Mouse (Mus musculus) stomach, postnatal 0 days (tissue): ENCODE results near the gene Rasgef1c. TPM values are rescaled to one million over a fixed set of nuclear protein-coding genes. Genes with fewer than 3 reads are reported as not detected.

Experiments used
- ATAC-seq: fragments of 200-750 bp; cut with Nextera tagmentation; 2 replicates; pipeline ENCODE4 v1.8.0; 2017; ENCODE audit not compliant: low FRiP score, low TSS enrichment
- DNase-seq: peaks from one replicate; pipeline ENCODE4 v3.0.0-alpha.2; 2016; ENCODE audit warnings: low spot score
- H3K27ac ChIP-seq: fragments of 300-500 bp; sonication (generic); replicated peaks from 2 replicates; pipeline ENCODE4 v1.5.1; 2014; ENCODE audit warnings: mild to moderate bottlenecking, control low read depth
- H3K27me3 ChIP-seq: fragments of 300-500 bp; sonication (generic); 2 replicates; pipeline ENCODE4 v1.6.1; 2014; ENCODE audit warnings: low read length; ENCODE audit not compliant: control insufficient read depth, insufficient read depth
- H3K36me3 ChIP-seq: fragments of 300-500 bp; sonication (generic); 2 replicates; pipeline ENCODE4 v1.6.1; 2014; ENCODE audit warnings: low read length, mixed read lengths; ENCODE audit not compliant: control insufficient read depth, insufficient read depth
- H3K4me1 ChIP-seq: fragments of 300-500 bp; sonication (generic); replicated peaks from 2 replicates; pipeline ENCODE4 v1.6.1; 2014; ENCODE audit warnings: antibody characterized with exemption; ENCODE audit not compliant: control insufficient read depth, insufficient read depth
- H3K4me2 ChIP-seq: fragments of 300-500 bp; sonication (generic); replicated peaks from 2 replicates; pipeline ENCODE4 v1.6.1; 2014; ENCODE audit warnings: low read depth, mild to moderate bottlenecking, control low read depth, moderate library complexity
- H3K4me3 ChIP-seq: fragments of 300-500 bp; sonication (generic); 2 replicates; pipeline ENCODE4 v1.5.1; 2014; ENCODE audit warnings: low read depth, low read length, control low read depth
- H3K9ac ChIP-seq: fragments of 300-500 bp; sonication (generic); 2 replicates; pipeline ENCODE4 v1.6.1; 2014; ENCODE audit warnings: mild to moderate bottlenecking, low read length, control low read depth, mixed read lengths
- H3K9me3 ChIP-seq: fragments of 300-500 bp; sonication (generic); 2 replicates; pipeline ENCODE4 v1.6.1; 2016; ENCODE audit warnings: low read length; ENCODE audit not compliant: control insufficient read depth
- CTCF ChIP-seq: IDR thresholded peaks from 2 replicates; pipeline ENCODE4 v1.5.1; 2016; ENCODE audit warnings: antibody characterized with exemption, low read depth, mild to moderate bottlenecking, moderate library complexity
- EP300 ChIP-seq: optimal IDR thresholded peaks from 2 replicates; pipeline ENCODE3; 2016; ENCODE audit warnings: antibody characterized with exemption
- WGBS: fragments of 180-500 bp; shearing (Covaris S2); extraction: QIAGEN DNeasy Blood & Tissue Kit; methylation state at CpG from one replicate; pipeline ENCODE4 v1.1.7; 2014; 5-methylcytosine and 5-hydroxymethylcytosine counted together
- polyA plus RNA-seq: library from polyadenylated mRNA; unstranded; fragments of >200 nt; fragmentation: Nextera tagmentation; extraction: Ambion mirVana; gene quantifications from 2 replicates; pipeline ENCODE4 v1.2.1, GENCODE M21; 2015

Gene Rasgef1c
- polyA plus RNA-seq, 1 experiment from 2014 or later = 0.74 TPM

DNA sequence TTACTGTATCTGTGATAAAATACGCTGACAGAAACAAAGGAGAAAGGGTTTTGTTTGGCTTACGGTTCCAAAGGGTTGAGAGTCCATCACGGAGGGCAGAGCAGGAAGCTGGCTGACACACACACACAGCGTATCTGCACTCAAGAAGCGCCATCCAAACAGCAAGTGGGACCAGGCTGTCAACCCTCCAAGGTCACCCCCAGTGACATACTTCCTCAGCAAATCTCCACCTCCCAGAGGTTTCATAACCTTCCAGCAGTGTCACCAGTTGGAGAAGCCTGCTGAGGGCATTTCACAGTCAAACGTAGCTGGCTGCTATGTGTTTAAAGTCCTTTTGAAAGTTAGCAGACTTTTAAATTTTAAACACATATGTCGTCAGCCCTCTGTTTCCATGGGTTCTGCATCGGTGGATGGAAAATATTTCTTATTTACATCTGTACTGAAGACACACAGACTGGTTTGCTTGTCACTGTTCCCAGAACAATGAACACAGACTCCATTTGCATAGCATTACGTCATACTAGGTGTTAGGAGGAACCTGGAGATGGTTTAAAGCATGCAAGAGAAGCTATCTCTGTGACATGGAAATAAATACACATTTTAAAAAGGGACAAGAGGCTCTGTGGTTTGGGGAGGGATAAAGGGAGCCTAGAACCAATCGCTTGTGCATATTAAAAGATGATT lies 72.2 kb downstream of the Rasgef1c start:
- H3K9ac ChIP-seq = no peak overlapping the region
- DNase-seq (no peak), ATAC-seq (no peak)
- no peaks in the 10 kb centered on the region for H3K4me1 ChIP-seq
- 76% methylated on average over 10 of the region's 10 CpGs for WGBS
- H3K36me3 ChIP-seq = no peaks in the 10 kb centered on the region
- no peaks in the 10 kb centered on the region for H3K9me3 ChIP-seq
- TF ChIP-seq EP300 (no peak), CTCF (no peak)
- no peak overlapping the region for H3K27ac ChIP-seq
- no peak overlapping the region for H3K4me2 ChIP-seq
- H3K4me3 ChIP-seq = no peak overlapping the region
- no peaks in the 10 kb centered on the region for H3K27me3 ChIP-seq

GRCm38 (mm10) chr11:49974675-49975074 lies 73.0 kb downstream of the Rasgef1c start:
- no peak overlapping the region for H3K4me3 ChIP-seq
- no peak overlapping the region for H3K9ac ChIP-seq
- no peak for ATAC-seq
- H3K9me3 ChIP-seq = no peaks in the 10 kb centered on the region
- no peaks in the 10 kb centered on the region for H3K27me3 ChIP-seq
- no peak for DNase-seq
- WGBS = 47% methylated on average over 1 of the region's 1 CpGs
- no peaks in the 10 kb centered on the region for H3K36me3 ChIP-seq
- no peak overlapping the region for H3K4me2 ChIP-seq
- TF ChIP-seq EP300 (no peak), CTCF (no peak)
- H3K4me1 ChIP-seq = no peaks in the 10 kb centered on the region
- no peak overlapping the region for H3K27ac ChIP-seq

DNA sequence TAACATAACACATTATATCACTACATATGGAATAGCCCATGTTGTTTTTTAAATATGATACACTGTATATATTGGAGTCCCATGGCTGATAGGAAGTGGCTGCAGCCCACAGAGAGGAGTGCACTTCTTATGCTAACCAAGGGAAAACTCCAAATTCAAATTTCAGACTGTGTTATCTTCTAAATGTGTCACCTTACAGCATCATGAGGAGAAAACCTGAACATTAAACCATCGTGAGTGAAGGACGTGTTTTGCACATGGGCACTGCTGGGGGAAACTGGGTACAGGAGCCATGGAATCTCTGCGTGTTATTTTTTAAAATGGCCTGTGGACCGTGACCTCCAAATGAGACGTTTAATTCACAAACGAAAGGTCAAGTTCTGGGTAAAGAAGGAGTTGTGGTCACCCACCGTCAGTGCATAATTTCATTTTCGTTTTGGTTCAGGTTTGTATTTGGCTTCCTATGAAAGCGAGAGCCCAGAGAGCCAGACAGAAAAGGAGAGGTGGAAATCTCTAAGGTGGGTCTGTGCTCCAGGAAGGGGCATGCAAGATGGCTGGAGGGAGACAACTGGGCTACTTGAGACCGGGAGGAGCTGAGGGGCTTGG lies 76.4 kb downstream of the Rasgef1c start:
- Histone ChIP-seq H3K36me3 (no peaks in the 10 kb centered on the region), H3K9me3 (no peaks in the 10 kb centered on the region), H3K27me3 (no peaks in the 10 kb centered on the region), H3K4me1 (no peaks in the 10 kb centered on the region), H3K9ac (no peak overlapping the region), H3K27ac (no peak overlapping the region), H3K4me2 (no peak overlapping the region), H3K4me3 (no peak overlapping the region)
- no peak for TF ChIP-seq EP300
- ATAC-seq (no peak), DNase-seq (no peak)
- WGBS = 81% methylated on average over 10 of the region's 10 CpGs

GRCm38 (mm10) chr11:49978935-49979334 lies 77.3 kb downstream of the Rasgef1c start:
- TF ChIP-seq CTCF = no peak
- TF ChIP-seq EP300 = no peak
- H3K27ac ChIP-seq = no peak overlapping the region
- WGBS = 92% methylated on average over 8 of the region's 8 CpGs
- no peaks in the 10 kb centered on the region for H3K9me3 ChIP-seq
- H3K36me3 ChIP-seq = no peaks in the 10 kb centered on the region
- no peaks in the 10 kb centered on the region for H3K27me3 ChIP-seq
- H3K9ac ChIP-seq = no peak overlapping the region
- no peaks in the 10 kb centered on the region for H3K4me1 ChIP-seq
- H3K4me3 ChIP-seq = no peak overlapping the region
- H3K4me2 ChIP-seq = no peak overlapping the region
- DNase-seq (no peak), ATAC-seq (no peak)

DNA sequence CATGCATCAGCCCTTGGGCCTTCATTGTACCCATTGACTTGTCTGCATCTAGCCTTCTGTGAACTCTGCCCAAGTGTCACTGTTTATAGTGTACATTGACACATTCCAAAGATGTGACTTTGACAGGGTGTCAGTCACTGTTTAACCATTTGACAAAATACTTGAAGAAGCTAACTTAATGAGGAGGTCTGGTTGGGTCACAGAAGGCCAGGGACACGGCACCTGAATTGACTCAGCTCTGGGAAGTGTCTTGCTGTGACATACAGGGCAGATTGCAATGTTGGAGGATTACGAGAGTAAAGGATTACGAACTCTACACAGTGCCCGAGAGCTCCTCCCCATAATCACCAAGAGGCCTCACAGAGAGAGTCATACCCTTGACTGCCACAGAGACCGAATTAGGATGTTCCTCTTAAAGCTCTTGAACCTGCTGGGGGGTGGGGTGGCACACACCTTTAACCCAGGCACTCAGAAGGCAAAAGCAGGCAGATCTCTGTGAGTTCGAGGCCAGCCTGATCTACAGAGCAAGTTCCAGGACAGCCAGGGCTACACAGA lies 79.1 kb downstream of the Rasgef1c start:
- 72% methylated on average over 6 of the region's 6 CpGs for WGBS
- no peak for ATAC-seq

DNA sequence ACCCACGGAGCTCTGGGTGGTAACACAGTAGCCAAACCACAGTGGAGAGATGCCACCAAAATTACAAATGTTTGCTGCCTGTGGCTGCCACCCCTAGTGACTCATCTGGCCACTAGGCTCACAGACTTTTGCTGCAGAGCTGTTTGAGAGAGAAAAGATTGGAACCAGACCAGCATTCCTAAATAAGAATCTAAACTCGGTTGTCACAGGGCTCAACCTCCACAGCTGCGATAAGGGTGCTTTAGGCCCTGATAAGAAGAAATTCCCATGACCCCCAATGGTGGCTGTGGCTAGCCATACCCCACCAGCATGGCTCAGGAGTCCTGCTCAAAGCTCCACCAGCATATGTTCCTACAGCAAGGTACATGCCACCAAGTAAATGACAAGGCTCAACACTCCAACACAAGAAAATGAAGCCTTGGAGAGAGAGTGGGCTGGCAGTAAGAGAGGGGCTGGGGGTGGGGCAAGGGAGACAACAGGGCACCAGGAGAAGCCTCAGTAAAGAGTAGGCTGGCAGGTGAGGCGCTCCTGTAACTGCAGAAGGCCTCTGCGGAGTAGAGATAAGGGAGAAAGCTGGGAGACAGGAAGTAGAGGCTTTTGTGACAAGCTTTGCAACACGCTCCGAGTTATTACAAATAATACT lies 79.8 kb downstream of the Rasgef1c start:
- Histone ChIP-seq H3K9ac (no peak overlapping the region), H3K27ac (no peak overlapping the region), H3K4me3 (no peak overlapping the region), H3K4me1 (no peaks in the 10 kb centered on the region), H3K9me3 (no peaks in the 10 kb centered on the region), H3K27me3 (no peaks in the 10 kb centered on the region), H3K4me2 (no peak overlapping the region), H3K36me3 (no peaks in the 10 kb centered on the region)
- DNase-seq (no peak), ATAC-seq (no peak)
- WGBS = 46% methylated on average over 7 of the region's 7 CpGs
- no peak for TF ChIP-seq EP300
- no peak for TF ChIP-seq CTCF

More for the DNA sequence above, 79.1 kb downstream of the Rasgef1c start:
- H3K27ac ChIP-seq = no peak overlapping the region
- no peak for DNase-seq
- H3K9me3 ChIP-seq = no peaks in the 10 kb centered on the region
- H3K4me3 ChIP-seq = no peak overlapping the region
- no peak for TF ChIP-seq CTCF
- no peak for TF ChIP-seq EP300
- H3K4me1 ChIP-seq = no peaks in the 10 kb centered on the region
- H3K4me2 ChIP-seq = no peak overlapping the region
- no peaks in the 10 kb centered on the region for H3K27me3 ChIP-seq
- H3K9ac ChIP-seq = no peak overlapping the region
- no peaks in the 10 kb centered on the region for H3K36me3 ChIP-seq
